Mouse (Mus musculus) small intestine, adult 2 months (tissue): ENCODE measurements around the gene Phactr3.

Experiments
- CTCF ChIP-seq: fragments of 200-500 bp; IDR thresholded peaks from 2 replicates; pipeline ENCODE4 v1.5.1; 2012; ENCODE audit warnings: low read depth, mild to moderate bottlenecking, control low read depth, inconsistent platforms, low read length, moderate library complexity, mixed read lengths; ENCODE audit not compliant: insufficient replicate concordance, insufficient read length; ENCODE audit errors: extremely low read depth
- POLR2A ChIP-seq: fragments of 200-500 bp; IDR thresholded peaks from 2 replicates; pipeline ENCODE4 v1.6.1; 2012; ENCODE audit warnings: low read depth, mild to moderate bottlenecking, control low read depth, inconsistent platforms, low read length, moderate library complexity

GRCm38 (mm10) chr2:178288666-178289065 lies 169.9 kb downstream of the Phactr3 start:
- TF ChIP-seq CTCF (no peak), POLR2A (no peak)
